Comparison of ENCODE assay signal across 19 mouse cellular contexts in the genomic region with DNA sequence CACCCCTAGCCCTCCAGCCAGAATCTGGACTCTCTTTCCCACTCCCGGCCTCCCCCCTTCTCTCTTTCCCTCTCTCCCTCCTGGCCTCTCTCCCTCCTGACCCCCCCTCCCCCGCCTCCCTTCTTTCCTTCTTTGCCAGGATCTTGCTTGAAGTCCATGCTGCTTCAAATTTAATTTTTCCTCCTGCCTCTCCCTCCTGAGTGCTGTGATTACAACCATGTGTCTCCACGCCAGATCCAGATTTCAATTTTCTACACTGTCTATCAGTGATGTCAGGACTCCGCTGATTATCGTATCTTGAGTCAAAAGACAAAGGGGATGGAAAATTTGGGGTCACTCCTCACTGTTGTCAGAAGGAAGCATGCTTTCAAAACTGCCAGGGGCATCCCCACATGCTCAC.
DNase-seq lines count a peak whose midpoint lies in the region; ATAC-seq and TF ChIP-seq lines count a peak whose summit lies in the region.
"Had no signal": no experiment of that assay in that cellular context is flagged by ENCODE, and none has a peak within 500 bp of the region (broad histone marks: within the 10 kb centered on the region; RNA-seq: fewer than 3 reads in every experiment).

No protein-coding gene starts in this region.

- no peaks in the 10 kb centered on the region for H3K36me3 ChIP-seq in heart, embryonic 11.5 days (ENCODE audit: control insufficient read depth, insufficient read depth, low read length)
- no peaks in the 10 kb centered on the region for H3K36me3 ChIP-seq in heart, embryonic 10.5 days
- H3K36me3 ChIP-seq in heart, embryonic 15.5 days = no peaks in the 10 kb centered on the region
- H3K36me3 ChIP-seq in CH12.LX (replicated peaks in 1 of 2; ENCODE audit: control insufficient read depth in 1 of 2, insufficient read depth in 1 of 2, low read length in 1 of 2) = no peaks in the 10 kb centered on the region
- H3K36me3 ChIP-seq in embryonic facial prominence, embryonic 13.5 days = no peaks in the 10 kb centered on the region
- H3K36me3 ChIP-seq: forebrain, embryonic 15.5 days; hindbrain, embryonic 15.5 days had no signal

- WGBS in heart, embryonic 11.5 days (ENCODE audit: insufficient replicate concordance) = 54% methylated on average over 5 of the region's 5 CpGs
- 59% methylated on average over 5 of the region's 5 CpGs for WGBS in heart, embryonic 10.5 days
- WGBS in heart, embryonic 15.5 days = 57% methylated on average over 5 of the region's 5 CpGs
- 21% methylated on average over 5 of the region's 5 CpGs for WGBS in embryonic facial prominence, embryonic 13.5 days

- dilution Hi-C loops in CH12.LX (cut with MboI; ENCODE audit: extremely low pct_ligation_motif_present, extremely low pct_unique_long_range_greater_than_20kb, low sequenced_read_pairs) = no loop called here

- peak overlapping the region; percentile 62 for H3K27ac ChIP-seq in heart, embryonic 11.5 days (ENCODE audit: low read depth, low read length)
- no peak overlapping the region for H3K27ac ChIP-seq in heart, embryonic 10.5 days
- peak overlapping the region; percentile 54; the same call in 1 of the 2 replicates for H3K27ac ChIP-seq in heart, embryonic 15.5 days
- no peak overlapping the region for H3K27ac ChIP-seq in CH12.LX (ENCODE audit: insufficient read depth, low read depth)
- H3K27ac ChIP-seq in embryonic facial prominence, embryonic 13.5 days = peak overlapping the region; percentile 51
- H3K27ac ChIP-seq: forebrain, embryonic 15.5 days; hindbrain, embryonic 15.5 days had no signal

- no peaks in the 10 kb centered on the region for H3K79me2 ChIP-seq in CH12.LX (replicated peaks; ENCODE audit: control insufficient read depth, extremely low read depth, insufficient read depth, poor library complexity, severe bottlenecking)

- TF ChIP-seq RAD21 in CH12.LX (IDR thresholded peaks at IDR 0.05; ENCODE audit: low read depth, low read length) = no peak

- no peak for ATAC-seq in heart, embryonic 11.5 days (replicated peaks; ENCODE audit: insufficient number of reproducible peaks, low FRiP score, low TSS enrichment)
- no peak for ATAC-seq in heart, embryonic 15.5 days (replicated peaks; ENCODE audit: insufficient number of reproducible peaks, insufficient read depth, low FRiP score, low read depth)
- ATAC-seq in embryonic facial prominence, embryonic 13.5 days (ENCODE audit: insufficient number of reproducible peaks, insufficient read depth, low FRiP score, low TSS enrichment, low read depth) = 0 out of 2 replicates have a peak, but pooled peaks have one; percentile 20
- ATAC-seq: activated CD4-positive, CD25-positive, alpha-beta regulatory T cell, adult 4 months; forebrain, embryonic 15.5 days; intestine, embryonic 16.5 days; Patski had no signal

- H3K27me3 ChIP-seq in heart, embryonic 11.5 days (ENCODE audit: control insufficient read depth, insufficient read depth, low read length) = no peaks in the 10 kb centered on the region
- no peaks in the 10 kb centered on the region for H3K27me3 ChIP-seq in heart, embryonic 10.5 days (ENCODE audit: insufficient read depth, poor library complexity, severe bottlenecking)
- H3K27me3 ChIP-seq in heart, embryonic 15.5 days = no peaks in the 10 kb centered on the region
- no peaks in the 10 kb centered on the region for H3K27me3 ChIP-seq in CH12.LX (replicated peaks)
- H3K27me3 ChIP-seq in embryonic facial prominence, embryonic 13.5 days = no peaks in the 10 kb centered on the region
- H3K27me3 ChIP-seq: forebrain, embryonic 15.5 days; hindbrain, embryonic 15.5 days had no signal

- no peak overlapping the region for H3K4me3 ChIP-seq in heart, embryonic 11.5 days (ENCODE audit: low read depth, low read length)
- H3K4me3 ChIP-seq in heart, embryonic 10.5 days = no peak overlapping the region
- no peak overlapping the region for H3K4me3 ChIP-seq in heart, embryonic 15.5 days
- no peak overlapping the region for H3K4me3 ChIP-seq in CH12.LX (replicated peaks in 1 of 3; ENCODE audit: low read depth in 2 of 3, low read length in 2 of 3, poor library complexity in 1 of 3)
- H3K4me3 ChIP-seq in embryonic facial prominence, embryonic 13.5 days = no peak overlapping the region
- H3K4me3 ChIP-seq: forebrain, embryonic 15.5 days; hindbrain, embryonic 15.5 days had no signal

- in situ Hi-C loops in CH12.LX (cut with MboI; ENCODE audit: low pct_ligation_motif_present, low pct_unique_long_range_greater_than_20kb, low sequenced_read_pairs) = loop anchor here (10.0 kb wide), 1 partner anchor 976 kb away; a partner anchor contains a TSS

- no peak overlapping the region for H3K4me2 ChIP-seq in heart, embryonic 11.5 days
- H3K4me2 ChIP-seq in heart, embryonic 15.5 days = no peak overlapping the region
- H3K4me2 ChIP-seq in CH12.LX (ENCODE audit: insufficient read depth, low read depth, poor library complexity, severe bottlenecking) = no peak overlapping the region
- no peak overlapping the region for H3K4me2 ChIP-seq in embryonic facial prominence, embryonic 13.5 days
- H3K4me2 ChIP-seq: forebrain, embryonic 15.5 days; hindbrain, embryonic 15.5 days had no signal

- no peak for DNase-seq in heart, embryonic 10.5 days (ENCODE audit: low spot score)
- DNase-seq in heart, adult 11 months = no peak
- no peak for DNase-seq in CH12.LX (ENCODE audit: extremely low read depth)
- DNase-seq in frontal cortex, postnatal 10 days (ENCODE audit: low spot score in 2 of 2) = no peak
- DNase-seq in spleen, postnatal 10 days (ENCODE audit: low spot score in 2 of 2) = no peak
- DNase-seq: adrenal gland, postnatal 14 days; cerebellum, adult 11-12 months; cerebellum, adult 9-11 months; cerebellum, postnatal 36 days; gastrocnemius, postnatal 14 days; kidney, adult 8-10 months had no signal

- H3K9me3 ChIP-seq in heart, embryonic 11.5 days (replicated peaks; ENCODE audit: control insufficient read depth, low read length) = no peaks in the 10 kb centered on the region
- H3K9me3 ChIP-seq in heart, embryonic 10.5 days = no peaks in the 10 kb centered on the region
- H3K9me3 ChIP-seq in heart, embryonic 15.5 days (replicated peaks) = no peaks in the 10 kb centered on the region
- no peaks in the 10 kb centered on the region for H3K9me3 ChIP-seq in CH12.LX (replicated peaks; ENCODE audit: low read length)
- no peaks in the 10 kb centered on the region for H3K9me3 ChIP-seq in embryonic facial prominence, embryonic 13.5 days
- H3K9me3 ChIP-seq: forebrain, embryonic 15.5 days; hindbrain, embryonic 15.5 days had no signal

- TF ChIP-seq EP300 in CH12.LX (IDR thresholded peaks at IDR 0.05; ENCODE audit: low read length) = no peak

- no peak overlapping the region for H3K9ac ChIP-seq in heart, embryonic 11.5 days (ENCODE audit: low read depth, low read length)
- H3K9ac ChIP-seq in heart, embryonic 15.5 days = no peak overlapping the region
- no peak overlapping the region for H3K9ac ChIP-seq in CH12.LX (ENCODE audit: insufficient read depth, low read depth)
- H3K9ac ChIP-seq in embryonic facial prominence, embryonic 13.5 days = no peak overlapping the region
- H3K9ac ChIP-seq: forebrain, embryonic 15.5 days; hindbrain, embryonic 15.5 days had no signal

- no peak for TF ChIP-seq CTCF in CH12.LX (conservative IDR thresholded peaks at IDR 0.05 in 1 of 2, IDR thresholded peaks at IDR 0.05 in 1 of 2; ENCODE audit: low read depth in 2 of 2, low read length in 2 of 2)

- no peak for TF ChIP-seq POLR2A in CH12.LX (IDR thresholded peaks at IDR 0.05; ENCODE audit: low read depth, low read length)

- H3K4me1 ChIP-seq in heart, embryonic 11.5 days (ENCODE audit: control insufficient read depth, insufficient read depth, low read length) = peaks cover 23% of the 10 kb centered on the region
- H3K4me1 ChIP-seq in heart, embryonic 10.5 days = peaks cover 30% of the 10 kb centered on the region
- peaks cover 12% of the 10 kb centered on the region for H3K4me1 ChIP-seq in heart, embryonic 15.5 days (replicated peaks)
- peaks cover 9 to 27% of the 10 kb centered on the region in 2 experiments for H3K4me1 ChIP-seq in CH12.LX (ENCODE audit: control insufficient read depth in 1 of 2, insufficient read depth in 2 of 2)
- peaks cover 37% of the 10 kb centered on the region for H3K4me1 ChIP-seq in embryonic facial prominence, embryonic 13.5 days

TF ChIP-seq in CH12.LX, 34 proteins besides CTCF, POLR2A, EP300 and RAD21:
- TF ChIP-seq ZC3H11A (IDR thresholded peaks at IDR 0.05; ENCODE audit: low read depth, low read length) = no peak
- no peak for TF ChIP-seq JUN (IDR thresholded peaks at IDR 0.05; ENCODE audit: insufficient read depth, low read depth, low read length)
- TF ChIP-seq TCF12 (IDR thresholded peaks at IDR 0.05; ENCODE audit: low read depth, low read length) = 0 out of 2 replicates have a peak, but pooled peaks have one; percentile 18
- no peak for TF ChIP-seq MYC (IDR thresholded peaks at IDR 0.05; ENCODE audit: low read depth, low read length)
- no peak for TF ChIP-seq JUND (conservative IDR thresholded peaks at IDR 0.05; ENCODE audit: low read depth, low read length)
- no peak for TF ChIP-seq SIN3A (IDR thresholded peaks at IDR 0.05; ENCODE audit: low read length)
- no peak for TF ChIP-seq MEF2A (IDR thresholded peaks at IDR 0.05; ENCODE audit: borderline replicate concordance, low read depth, low read length)
- peak; percentile 28; the same call in 1 of the 2 replicates for TF ChIP-seq BHLHE40 (IDR thresholded peaks at IDR 0.05; ENCODE audit: low read depth, low read length)
- TF ChIP-seq ELF1 (IDR thresholded peaks at IDR 0.05; ENCODE audit: low read depth, low read length) = no peak
- TF ChIP-seq KAT2A (IDR thresholded peaks at IDR 0.05; ENCODE audit: insufficient replicate concordance, low read length) = no peak
- no peak for TF ChIP-seq ZMIZ1 (IDR thresholded peaks at IDR 0.05; ENCODE audit: low read depth, low read length)
- no peak for TF ChIP-seq RCOR1 (conservative IDR thresholded peaks at IDR 0.05; ENCODE audit: low read depth, low read length)
- no peak for TF ChIP-seq GABPA (IDR thresholded peaks at IDR 0.05; ENCODE audit: insufficient replicate concordance, low read depth, low read length)
- no peak for TF ChIP-seq NELFE (IDR thresholded peaks at IDR 0.05; ENCODE audit: low read depth, low read length)

Comparison
In these comparisons a context has a peak if more than half of its experiments do, and no peak if none do; other contexts are left out.
1. H3K27ac ChIP-seq: peak in heart, embryonic 11.5 days (single experiment), heart, embryonic 15.5 days (single experiment) and embryonic facial prominence, embryonic 13.5 days (single experiment); none in heart, embryonic 10.5 days (single experiment) and CH12.LX (single experiment).